Comparison of ENCODE assay signal across 20 mouse cellular contexts in the genomic region with DNA sequence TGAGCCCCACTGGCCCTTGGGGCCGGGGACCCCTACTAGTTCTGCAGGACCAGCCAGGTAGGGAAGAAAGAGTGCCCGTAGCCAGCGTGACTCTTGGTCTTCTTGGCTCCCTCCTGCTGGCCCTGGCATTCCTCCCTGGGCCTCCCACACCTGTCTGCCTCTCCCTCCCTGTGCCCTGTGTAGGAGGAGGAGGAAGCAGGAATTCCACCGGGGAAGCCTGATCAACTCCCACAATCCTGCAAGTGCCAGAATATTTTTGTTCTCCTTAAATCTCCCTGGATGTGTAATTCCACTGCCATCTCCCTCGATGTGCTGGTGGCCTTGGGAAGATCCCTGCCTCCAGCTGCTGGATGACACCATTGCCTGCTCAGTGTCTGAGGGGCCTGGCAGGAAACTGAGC. TPM values are rescaled to one million over a fixed set of nuclear protein-coding genes. Genes with fewer than 3 reads are reported as not detected.
"Had no signal": no experiment of that assay in that cellular context is flagged by ENCODE, and none has a peak within 500 bp of the region (broad histone marks: within the 10 kb centered on the region; RNA-seq: fewer than 3 reads in every experiment).

No protein-coding gene starts in this region.

- DNase-seq: liver, postnatal 0 days; lung, adult 2 months; lung, postnatal 14 days; lung, postnatal 36 days; right cerebral cortex, postnatal 14 days; thymus, adult 2 months; thymus, postnatal 25 days; thymus, postnatal 4 days had no signal

- H3K27me3 ChIP-seq: midbrain, embryonic 13.5 days; midbrain, embryonic 15.5 days had no signal

- H3K9ac ChIP-seq: liver, embryonic 15.5 days; liver, postnatal 0 days; lung, embryonic 15.5 days; midbrain, embryonic 13.5 days; midbrain, embryonic 15.5 days; neural tube, embryonic 12.5 days; stomach, embryonic 15.5 days had no signal

- H3K4me1 ChIP-seq: liver, embryonic 15.5 days; lung, embryonic 15.5 days; megakaryocyte, embryonic 14.5 days; stomach, embryonic 15.5 days had no signal

- ATAC-seq: liver, postnatal 0 days; lung, postnatal 0 days; midbrain, embryonic 13.5 days; midbrain, embryonic 15.5 days had no signal

- H3K4me3 ChIP-seq: liver, embryonic 15.5 days; lung, embryonic 15.5 days; megakaryocyte, embryonic 14.5 days; midbrain, embryonic 13.5 days; midbrain, embryonic 15.5 days; neural tube, embryonic 12.5 days; stomach, embryonic 15.5 days had no signal

- H3K36me3 ChIP-seq: liver, embryonic 15.5 days; lung, embryonic 15.5 days; midbrain, embryonic 13.5 days; midbrain, embryonic 15.5 days; neural tube, embryonic 12.5 days; stomach, embryonic 15.5 days had no signal

- H3K27ac ChIP-seq: liver, embryonic 15.5 days; lung, embryonic 15.5 days; macrophage; midbrain, embryonic 15.5 days; neural tube, embryonic 12.5 days; stomach, embryonic 15.5 days; stomach, postnatal 0 days had no signal

- H3K9me3 ChIP-seq: liver, embryonic 15.5 days; lung, embryonic 15.5 days; megakaryocyte, embryonic 14.5 days; midbrain, embryonic 13.5 days; midbrain, embryonic 15.5 days; neural tube, embryonic 12.5 days; stomach, embryonic 15.5 days had no signal

- H3K4me2 ChIP-seq: liver, embryonic 15.5 days; lung, embryonic 15.5 days; midbrain, embryonic 11.5 days; midbrain, embryonic 13.5 days; midbrain, embryonic 15.5 days; neural tube, embryonic 12.5 days; stomach, embryonic 15.5 days had no signal

RNA-seq across cellular contexts. Expression of gene Vstm2l, which starts 10.1 kb away (rescaled TPM):
- polyA plus RNA-seq: liver, embryonic 15.5 days; liver, postnatal 0 days; lung, adult 2 months; lung, postnatal 0 days; macrophage; spleen, adult 2 months had no signal
